Comparison of ENCODE assay signal across 15 mouse cellular contexts in genomic region chr4:95899926-95900712, GRCm38 (mm10).
DNase-seq lines count a peak whose midpoint lies in the region; ATAC-seq and TF ChIP-seq lines count a peak whose summit lies in the region.
"Had no signal": no experiment of that assay in that cellular context is flagged by ENCODE, and none has a peak within 500 bp of the region (broad histone marks: within the 10 kb centered on the region; RNA-seq: fewer than 3 reads in every experiment).

No protein-coding gene starts in this region.

- intact Hi-C loops in heart, adult 2 months (cut with DNase I): no loop called here

- ATAC-seq in heart, embryonic 11.5 days (replicated peaks; ENCODE audit: insufficient number of reproducible peaks, low FRiP score, low TSS enrichment): no peak
- peak; percentile 49; the same call in 1 of the 2 replicates for ATAC-seq in hindbrain, postnatal 0 days
- ATAC-seq: CD4-positive, CD25-positive, alpha-beta regulatory T cell, adult 4 months had no signal

- no peak for DNase-seq in heart, adult 2 months
- DNase-seq in ES-CJ7 (ENCODE audit: low read depth, low spot score): peak; percentile 5
- peak; percentile 37 for DNase-seq in brain, embryonic 14.5 days (ENCODE audit: low read depth)
- DNase-seq in hindbrain, postnatal 0 days (ENCODE audit: low spot score): peak; percentile 34
- DNase-seq in layer of hippocampus, adult 9-11 months: no peak
- DNase-seq in spleen, postnatal 14 days (ENCODE audit: low spot score in 2 of 2): no peak
- DNase-seq: cerebellum, adult 8-10 months; kidney, postnatal 14 days; right cerebral cortex, postnatal 14 days had no signal

- H3K27me3 ChIP-seq in heart, embryonic 11.5 days (ENCODE audit: control insufficient read depth, insufficient read depth, low read length): no peaks in the 10 kb centered on the region
- H3K27me3 ChIP-seq in heart, adult 2 months (ENCODE audit: control insufficient read depth, insufficient read depth, low read length): no peaks in the 10 kb centered on the region
- no peaks in the 10 kb centered on the region for H3K27me3 ChIP-seq in hindbrain, postnatal 0 days (ENCODE audit: insufficient read depth, low read length)
- H3K27me3 ChIP-seq: hindbrain, embryonic 15.5 days; neural tube, embryonic 12.5 days had no signal

- no peaks in the 10 kb centered on the region for H3K79me2 ChIP-seq in heart, adult 2 months (replicated peaks; ENCODE audit: control insufficient read depth, insufficient read depth, low read length)

- H3K4me3 ChIP-seq in heart, embryonic 11.5 days (ENCODE audit: low read depth, low read length): no peak overlapping the region
- no peak overlapping the region for H3K4me3 ChIP-seq in heart, adult 2 months
- no peak overlapping the region for H3K4me3 ChIP-seq in hindbrain, postnatal 0 days (ENCODE audit: low read length)
- H3K4me3 ChIP-seq: hindbrain, embryonic 15.5 days; left cerebral cortex, adult 2 months; neural tube, embryonic 12.5 days had no signal

- TF ChIP-seq EP300 in heart, adult 2 months (IDR thresholded peaks at IDR 0.05; ENCODE audit: insufficient read depth, low read depth, low read length): no peak

- no peak for TF ChIP-seq CTCF in heart, adult 2 months (IDR thresholded peaks at IDR 0.05)
- TF ChIP-seq CTCF in brain, embryonic 14.5 days (IDR thresholded peaks at IDR 0.05; ENCODE audit: borderline replicate concordance, extremely low read depth, insufficient read depth, insufficient read length): no peak
- no peak for TF ChIP-seq CTCF in hindbrain, postnatal 0 days (IDR thresholded peaks at IDR 0.05; ENCODE audit: low read depth)

- H3K36me3 ChIP-seq in heart, embryonic 11.5 days (ENCODE audit: control insufficient read depth, insufficient read depth, low read length): no peaks in the 10 kb centered on the region
- no peaks in the 10 kb centered on the region for H3K36me3 ChIP-seq in heart, adult 2 months (ENCODE audit: control insufficient read depth, insufficient read depth, low read length)
- H3K36me3 ChIP-seq in hindbrain, postnatal 0 days (ENCODE audit: insufficient read depth, low read length): no peaks in the 10 kb centered on the region
- H3K36me3 ChIP-seq: hindbrain, embryonic 15.5 days; neural tube, embryonic 12.5 days had no signal

- TF ChIP-seq POLR2A in heart, adult 2 months (IDR thresholded peaks at IDR 0.05; ENCODE audit: insufficient read depth, low read depth, low read length): no peak
- no peak for TF ChIP-seq POLR2A in brain, embryonic 14.5 days (IDR thresholded peaks at IDR 0.05; ENCODE audit: borderline replicate concordance, extremely low read depth, insufficient read depth, insufficient read length, poor library complexity, severe bottlenecking)

- whole genome bisulfite sequencing in heart, embryonic 11.5 days (ENCODE audit: insufficient replicate concordance): 53% methylated on average over 4 of the region's 4 CpGs
- 46% methylated on average over 4 of the region's 4 CpGs for WGBS in heart, adult 2 months
- WGBS in hindbrain, postnatal 0 days: 46% methylated on average over 4 of the region's 4 CpGs

- H3K27ac ChIP-seq in heart, embryonic 11.5 days (ENCODE audit: low read depth, low read length): peak overlapping the region; percentile 46; the same call in 1 of the 2 replicates
- H3K27ac ChIP-seq in heart, adult 2 months: no peak overlapping the region
- no peak overlapping the region for H3K27ac ChIP-seq in hindbrain, postnatal 0 days
- H3K27ac ChIP-seq: hindbrain, embryonic 15.5 days; left cerebral cortex, adult 2 months; neural tube, embryonic 12.5 days had no signal

- H3K9ac ChIP-seq in heart, embryonic 11.5 days (ENCODE audit: low read depth, low read length): peak overlapping the region; percentile 34; the same call in 1 of the 2 replicates
- H3K9ac ChIP-seq in heart, adult 2 months (ENCODE audit: low read depth, low read length): no peak overlapping the region
- H3K9ac ChIP-seq in hindbrain, postnatal 0 days (replicated peaks; ENCODE audit: low read length): no peak overlapping the region
- H3K9ac ChIP-seq: hindbrain, embryonic 15.5 days; neural tube, embryonic 12.5 days had no signal

- no peak overlapping the region for H3K4me2 ChIP-seq in heart, embryonic 11.5 days
- no peak overlapping the region for H3K4me2 ChIP-seq in hindbrain, postnatal 0 days (ENCODE audit: low read depth, low read length)
- H3K4me2 ChIP-seq: hindbrain, embryonic 15.5 days; midbrain, embryonic 11.5 days; neural tube, embryonic 12.5 days had no signal

- H3K4me1 ChIP-seq in heart, embryonic 11.5 days (ENCODE audit: control insufficient read depth, insufficient read depth, low read length): peaks cover 26% of the 10 kb centered on the region
- H3K4me1 ChIP-seq in heart, adult 2 months (ENCODE audit: control insufficient read depth, insufficient read depth, low read length): peaks cover 5% of the 10 kb centered on the region
- 0 out of 2 replicates have a peak, but pooled peaks cover 3% of the 10 kb centered on the region for H3K4me1 ChIP-seq in hindbrain, postnatal 0 days (ENCODE audit: insufficient read depth, low read length)

- H3K9me3 ChIP-seq in heart, embryonic 11.5 days (replicated peaks; ENCODE audit: control insufficient read depth, low read length): no peaks in the 10 kb centered on the region
- no peaks in the 10 kb centered on the region for H3K9me3 ChIP-seq in hindbrain, postnatal 0 days (ENCODE audit: low read length)
- H3K9me3 ChIP-seq: hindbrain, embryonic 15.5 days; neural tube, embryonic 12.5 days had no signal

Comparison
In these comparisons a context has a peak if more than half of its experiments do, and no peak if none do; other contexts are left out.
1. DNase-seq: peak in ES-CJ7 (single experiment), brain, embryonic 14.5 days (single experiment) and hindbrain, postnatal 0 days (single experiment); none in heart, adult 2 months (0 of 2), layer of hippocampus, adult 9-11 months (single experiment) and spleen, postnatal 14 days (0 of 2).